Comparison of ENCODE assay signal across 27 mouse cellular contexts in genomic region chr17:35285431-35285830, GRCm38 (mm10). TPM values are rescaled to one million over a fixed set of nuclear protein-coding genes. Genes with fewer than 3 reads are reported as not detected.
"Had no signal": no experiment of that assay in that cellular context is flagged by ENCODE, and none has a peak within 500 bp of the region (broad histone marks: within the 10 kb centered on the region; RNA-seq: fewer than 3 reads in every experiment).

No protein-coding gene starts in this region.

- H3K9ac ChIP-seq: heart, embryonic 12.5 days; hindbrain, embryonic 12.5 days; hindbrain, embryonic 14.5 days; intestine, embryonic 15.5 days; limb, embryonic 12.5 days; liver, embryonic 13.5 days; liver, embryonic 15.5 days; liver, postnatal 0 days had no signal

- H3K4me2 ChIP-seq: heart, embryonic 12.5 days; hindbrain, embryonic 12.5 days; hindbrain, embryonic 14.5 days; intestine, embryonic 15.5 days; limb, embryonic 12.5 days; liver, embryonic 11.5 days; liver, embryonic 13.5 days; liver, embryonic 15.5 days had no signal

- H3K27ac ChIP-seq: gastrocnemius, adult 2 months; heart, adult 2 months; hindbrain, embryonic 10.5 days; hindbrain, embryonic 12.5 days; hindbrain, embryonic 14.5 days; intestine, embryonic 15.5 days; kidney, postnatal 0 days; layer of hippocampus, adult 2 months; left cerebral cortex, adult 2 months; limb, embryonic 10.5 days; limb, embryonic 12.5 days; liver, embryonic 13.5 days; liver, embryonic 15.5 days had no signal

- H3K4me1 ChIP-seq: heart, embryonic 12.5 days; hindbrain, embryonic 10.5 days; hindbrain, embryonic 12.5 days; intestine, embryonic 15.5 days; limb, embryonic 10.5 days; limb, embryonic 12.5 days; liver, embryonic 13.5 days; liver, embryonic 15.5 days had no signal

- H3K36me3 ChIP-seq: heart, embryonic 12.5 days; hindbrain, embryonic 10.5 days; hindbrain, embryonic 12.5 days; intestine, embryonic 15.5 days; limb, embryonic 10.5 days; limb, embryonic 12.5 days; liver, embryonic 13.5 days; liver, embryonic 15.5 days had no signal

- ATAC-seq: forebrain, embryonic 16.5 days; hindbrain, embryonic 16.5 days; inflammation-experienced regulatory T-cells, adult 6 months; intestine, embryonic 15.5 days; intestine, postnatal 0 days; liver, postnatal 0 days had no signal

- H3K4me3 ChIP-seq: gastrocnemius, adult 2 months; heart, adult 2 months; heart, embryonic 12.5 days; hindbrain, embryonic 10.5 days; hindbrain, embryonic 12.5 days; intestine, embryonic 15.5 days; layer of hippocampus, adult 2 months; left cerebral cortex, adult 2 months; limb, embryonic 10.5 days; limb, embryonic 12.5 days; liver, embryonic 13.5 days; liver, embryonic 15.5 days had no signal

- DNase-seq: gastrocnemius, adult 2 months; gastrocnemius, postnatal 10 days; gastrocnemius, postnatal 25 days; heart, adult 2 months; heart, postnatal 10 days; heart, postnatal 4 days; kidney, postnatal 4 days; liver; liver, embryonic 13.5 days; liver, postnatal 0 days had no signal

- H3K9me3 ChIP-seq: heart, embryonic 12.5 days; hindbrain, embryonic 10.5 days; hindbrain, embryonic 12.5 days; intestine, embryonic 15.5 days; limb, embryonic 10.5 days; limb, embryonic 12.5 days; liver, embryonic 13.5 days; liver, embryonic 15.5 days had no signal

- H3K27me3 ChIP-seq: hindbrain, embryonic 12.5 days; intestine, embryonic 15.5 days; limb, embryonic 12.5 days had no signal

RNA-seq across cellular contexts. Expression of gene H2-Q1, which starts 34.8 kb away (rescaled TPM):
- polyA plus RNA-seq: heart, adult 2 months; heart, embryonic 16.5 days; hindbrain, embryonic 10.5 days; kidney, postnatal 0 days; limb, embryonic 10.5 days; limb, embryonic 12.5 days had no signal
